Mouse (Mus musculus): ENCODE measurements around the gene Mcm10.

GRCm38 (mm10) chr2:4950986-4951385, 61.6 kb downstream of the Mcm10 start:
- no peak for TF ChIP-seq CTCF (IDR thresholded peaks at IDR 0.05; ENCODE audit: borderline replicate concordance, insufficient read depth, low read depth, low read length)
- no peak for TF ChIP-seq POLR2A (IDR thresholded peaks at IDR 0.05; ENCODE audit: borderline replicate concordance, insufficient read depth, low read length)
